Mouse (Mus musculus) midbrain, embryonic 16.5 days (tissue): ENCODE results near the gene Fgfr2. TPM values are rescaled to one million over a fixed set of nuclear protein-coding genes. Genes with fewer than 3 reads are reported as not detected.
A peak's percentile ranks its signal among the peaks of the same experiment; 100 is the strongest.

ENCODE experiments used
- ATAC-seq: fragments of 200-750 bp; cut with Nextera tagmentation; 2 replicates; pipeline ENCODE4 v1.8.0; 2017; ENCODE audit warnings: moderate TSS enrichment
- H3K27ac ChIP-seq: fragments of 300-500 bp; sonication (generic); 2 replicates; pipeline ENCODE4 v1.5.1; 2014; ENCODE audit warnings: mild to moderate bottlenecking, low read length, mixed read lengths
- H3K27me3 ChIP-seq: fragments of 300-500 bp; sonication (generic); 2 replicates; pipeline ENCODE4 v1.6.1; 2014; ENCODE audit warnings: low read depth, low read length, mixed read lengths; ENCODE audit not compliant: control insufficient read depth, insufficient read depth
- H3K36me3 ChIP-seq: fragments of 300-500 bp; sonication (generic); 2 replicates; pipeline ENCODE4 v1.6.1; 2014; ENCODE audit warnings: mild to moderate bottlenecking, low read length, moderate library complexity, mixed read lengths; ENCODE audit not compliant: control insufficient read depth, insufficient read depth
- H3K4me1 ChIP-seq: fragments of 300-500 bp; sonication (generic); 2 replicates; pipeline ENCODE4 v1.6.1; 2014; ENCODE audit warnings: mild to moderate bottlenecking, low read length, mixed read lengths; ENCODE audit not compliant: control insufficient read depth, insufficient read depth
- H3K4me2 ChIP-seq: fragments of 300-500 bp; sonication (generic); 2 replicates; pipeline ENCODE4 v1.6.1; 2014; ENCODE audit warnings: mild to moderate bottlenecking, low read length, mixed read lengths
- H3K4me3 ChIP-seq: fragments of 300-500 bp; sonication (generic); 2 replicates; pipeline ENCODE4 v1.5.1; 2014; ENCODE audit warnings: low read depth, mild to moderate bottlenecking, low read length, moderate library complexity, mixed read lengths
- H3K9ac ChIP-seq: fragments of 300-500 bp; sonication (generic); 2 replicates; pipeline ENCODE4 v1.6.1; 2014; ENCODE audit warnings: low read depth, low read length, mixed read lengths
- H3K9me3 ChIP-seq: fragments of 300-500 bp; sonication (generic); replicated peaks from 2 replicates; pipeline ENCODE4 v1.6.1; 2014; ENCODE audit warnings: mild to moderate bottlenecking, low read length, mixed read lengths; ENCODE audit not compliant: control insufficient read depth, poor library complexity, severe bottlenecking
- WGBS: fragments of 180-500 bp; shearing (Covaris S2); extraction: QIAGEN DNeasy Blood & Tissue Kit; methylation state at CpG from one replicate; pipeline ENCODE4 v1.1.7; 2014; 5-methylcytosine and 5-hydroxymethylcytosine counted together
- polyA plus RNA-seq: library from polyadenylated mRNA; unstranded; fragments of >200 nt; fragmentation: Nextera tagmentation; extraction: Ambion mirVana; gene quantifications from 2 replicates; pipeline ENCODE4 v1.2.1, GENCODE M21; 2015

Gene Fgfr2
- polyA plus RNA-seq, 1 experiment from 2014 or later = 23.8 TPM

DNA sequence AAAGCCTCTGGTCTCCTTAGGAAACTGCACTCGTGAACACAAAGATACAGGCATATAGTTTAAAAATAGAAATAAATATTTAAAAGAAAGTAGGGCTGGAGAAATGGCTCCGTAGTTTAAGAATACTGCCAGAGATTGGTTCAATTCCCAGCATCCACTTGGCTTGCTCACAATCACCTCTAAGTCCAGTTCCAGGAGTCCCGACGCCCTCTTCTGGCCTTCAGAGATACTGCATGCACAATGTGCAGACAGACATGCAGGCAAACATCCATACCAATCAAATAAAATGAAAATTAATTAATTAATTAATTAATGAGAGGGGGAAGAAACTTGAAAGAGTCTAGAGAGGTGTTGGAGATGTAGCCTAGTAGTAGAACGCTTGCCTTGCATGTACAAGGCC is 2856.1 kb downstream of the Fgfr2 start:
- Histone ChIP-seq H3K4me2 (no peak overlapping the region), H3K4me3 (no peak overlapping the region)

DNA sequence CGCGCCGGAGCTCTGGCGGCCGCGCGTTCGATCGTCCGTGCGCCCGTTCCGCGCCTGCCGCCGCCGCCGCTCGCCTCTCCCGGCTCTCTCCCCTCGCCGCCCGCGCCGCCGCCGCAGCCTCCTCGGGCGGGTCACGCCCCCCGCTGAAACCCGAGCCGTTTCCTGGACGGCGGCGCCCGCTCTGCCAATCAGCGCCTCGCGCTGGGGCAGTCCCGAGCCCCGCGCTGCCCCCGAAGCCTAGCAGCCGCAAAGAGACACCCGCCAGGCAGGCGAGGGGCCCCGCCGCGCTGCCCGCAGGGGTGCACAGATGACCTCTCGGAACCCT is 2857.0 kb downstream of the Fgfr2 start:
- H3K9me3 ChIP-seq = no peaks in the 10 kb centered on the region; the same call in 1 of the 2 replicates
- H3K4me3 ChIP-seq = peak overlapping the region; percentile 64
- H3K27me3 ChIP-seq = peaks cover 3% of the 10 kb centered on the region; the same call in 1 of the 2 replicates
- H3K36me3 ChIP-seq = no peaks in the 10 kb centered on the region
- peak; percentile 23; the same call in 1 of the 2 replicates for ATAC-seq
- H3K4me1 ChIP-seq = peaks cover 44% of the 10 kb centered on the region
- H3K27ac ChIP-seq = peak overlapping the region; percentile 77
- H3K9ac ChIP-seq = peak overlapping the region; percentile 76
- WGBS = under 1% methylated on average over 30 of the region's 52 CpGs
- peak overlapping the region; percentile 97 for H3K4me2 ChIP-seq

More for the DNA sequence above, 2856.1 kb downstream of the Fgfr2 start:
- Histone ChIP-seq H3K9me3 (no peaks in the 10 kb centered on the region; the same call in 1 of the 2 replicates), H3K36me3 (no peaks in the 10 kb centered on the region), H3K27ac (no peak overlapping the region), H3K4me1 (peaks cover 34% of the 10 kb centered on the region), H3K27me3 (peaks cover 5% of the 10 kb centered on the region; the same call in 1 of the 2 replicates), H3K9ac (no peak overlapping the region)
- no peak for ATAC-seq
- WGBS = 34% methylated on average over 5 of the region's 5 CpGs

DNA sequence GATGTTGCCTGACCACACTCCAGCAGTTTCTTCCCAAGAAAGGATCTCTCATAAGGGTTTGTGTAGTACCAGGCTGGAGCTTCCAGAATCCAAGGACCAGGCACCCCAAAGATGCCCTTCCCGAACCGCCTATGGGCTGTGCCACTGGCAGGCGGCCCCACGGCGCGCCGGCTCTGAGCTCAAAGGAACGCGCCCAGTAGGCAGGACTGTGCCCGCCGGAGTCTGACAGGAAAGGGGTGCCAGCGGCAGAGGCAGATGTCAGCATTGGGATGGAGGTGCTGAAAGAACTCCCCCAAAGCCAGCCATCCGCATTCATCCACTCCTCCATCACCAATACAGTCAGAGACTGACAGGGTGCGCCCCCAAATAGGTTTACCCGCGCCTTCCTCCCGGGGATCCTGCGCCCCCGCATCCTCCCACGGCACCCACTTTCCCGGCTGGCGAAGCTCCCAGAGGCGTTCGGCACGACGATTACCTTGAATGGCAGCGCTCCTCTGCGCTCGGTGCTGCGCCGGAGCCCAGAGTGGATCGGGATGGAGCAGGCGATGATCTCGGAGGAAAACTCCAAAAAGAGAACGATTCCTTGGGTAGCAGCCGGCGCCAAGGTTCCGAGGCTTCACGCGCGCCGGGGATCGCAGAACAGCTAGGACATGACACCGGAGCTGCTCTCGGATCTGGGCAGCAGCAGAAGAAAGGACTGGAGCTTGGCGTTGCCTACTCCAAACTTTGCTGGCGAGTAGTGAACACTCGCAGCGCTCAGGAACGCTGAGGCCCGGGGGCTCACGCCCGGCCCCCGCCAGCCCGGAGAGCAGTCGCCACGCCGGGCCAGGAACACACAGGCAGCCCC is 2857.6 kb downstream of the Fgfr2 start:
- H3K36me3 ChIP-seq = no peaks in the 10 kb centered on the region
- peaks cover 46% of the 10 kb centered on the region for H3K4me1 ChIP-seq
- peak overlapping the region; percentile 97 for H3K4me2 ChIP-seq
- H3K9me3 ChIP-seq = no peaks in the 10 kb centered on the region; the same call in 1 of the 2 replicates
- ATAC-seq = peak; percentile 7; the same call in 1 of the 2 replicates
- peak overlapping the region; percentile 77 for H3K27ac ChIP-seq
- peaks cover 3% of the 10 kb centered on the region; the same call in 1 of the 2 replicates for H3K27me3 ChIP-seq
- peak overlapping the region; percentile 76 for H3K9ac ChIP-seq
- under 1% methylated on average over 54 of the region's 58 CpGs for WGBS
- H3K4me3 ChIP-seq = peak overlapping the region; percentile 64

DNA sequence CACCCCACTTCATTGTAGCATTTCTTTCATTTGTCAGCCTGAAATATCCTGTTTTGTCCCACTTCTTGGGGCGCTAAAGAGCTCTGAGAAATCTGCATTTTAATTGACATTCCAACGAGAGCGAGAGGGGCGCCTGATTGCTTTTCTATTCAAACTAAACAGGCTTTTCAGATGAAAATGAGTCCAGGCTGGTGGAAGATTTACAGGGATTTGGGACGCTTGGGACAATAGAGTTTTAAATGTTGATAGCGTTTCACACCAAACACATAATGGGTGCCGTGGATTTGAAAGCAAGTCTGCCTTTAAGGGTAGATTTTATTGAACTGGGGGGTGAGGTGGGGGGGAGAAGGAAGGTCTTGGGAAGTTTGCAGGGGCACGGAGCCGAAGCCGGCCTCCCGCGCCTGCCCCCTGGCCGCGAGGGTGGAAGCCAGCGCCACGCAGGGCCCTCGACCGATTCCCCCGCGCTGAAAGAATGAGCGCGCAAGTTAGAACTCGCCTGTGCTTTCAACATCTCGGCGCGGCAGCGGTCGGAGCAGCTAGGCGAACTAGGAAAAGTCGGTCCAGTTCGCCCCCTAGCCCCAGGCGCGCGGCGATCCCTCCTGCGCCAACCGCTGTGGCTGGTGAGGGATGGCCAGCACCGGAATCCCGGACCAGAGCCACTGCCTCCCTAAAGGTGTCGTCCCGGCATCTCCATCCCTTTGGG is 2858.4 kb downstream of the Fgfr2 start:
- peak overlapping the region; percentile 76 for H3K9ac ChIP-seq
- peak; percentile 16; the same call in 1 of the 2 replicates for ATAC-seq
- no peaks in the 10 kb centered on the region; the same call in 1 of the 2 replicates for H3K9me3 ChIP-seq
- under 1% methylated on average over 41 of the region's 41 CpGs for WGBS
- peak overlapping the region; percentile 77 for H3K27ac ChIP-seq
- H3K36me3 ChIP-seq = no peaks in the 10 kb centered on the region
- peak overlapping the region; percentile 64 for H3K4me3 ChIP-seq
- H3K27me3 ChIP-seq = no peaks in the 10 kb centered on the region; the same call in 1 of the 2 replicates
- H3K4me1 ChIP-seq = peaks cover 53% of the 10 kb centered on the region
- peak overlapping the region; percentile 97 for H3K4me2 ChIP-seq

DNA sequence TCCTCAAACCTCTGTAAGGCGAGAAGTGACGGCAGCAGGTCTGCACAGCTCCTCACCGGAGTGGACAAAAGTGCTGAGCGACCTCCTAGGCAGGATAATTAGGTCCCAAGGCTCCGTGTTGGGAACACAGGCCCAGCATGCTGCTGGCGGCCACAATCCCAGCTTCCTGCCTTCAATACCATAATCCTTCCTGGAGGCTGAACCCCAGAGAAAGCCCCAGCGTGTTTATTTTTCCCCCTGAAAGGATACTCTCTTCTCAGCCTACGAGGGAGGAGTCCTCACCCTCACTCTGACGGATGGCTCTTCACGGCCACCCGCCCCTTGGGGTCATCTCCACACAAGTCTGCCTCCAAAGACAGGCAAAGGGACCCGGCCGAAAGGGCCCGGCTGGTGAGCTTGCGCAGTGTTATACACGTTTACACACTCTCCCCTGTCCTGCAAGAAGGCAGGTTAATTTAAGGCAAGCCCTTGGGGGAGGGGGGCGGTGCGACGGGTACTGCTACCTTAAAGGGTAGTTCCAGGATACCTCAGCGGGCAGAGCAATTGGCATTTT is 2859.3 kb downstream of the Fgfr2 start:
- H3K9me3 ChIP-seq = no peaks in the 10 kb centered on the region; the same call in 1 of the 2 replicates

DNA sequence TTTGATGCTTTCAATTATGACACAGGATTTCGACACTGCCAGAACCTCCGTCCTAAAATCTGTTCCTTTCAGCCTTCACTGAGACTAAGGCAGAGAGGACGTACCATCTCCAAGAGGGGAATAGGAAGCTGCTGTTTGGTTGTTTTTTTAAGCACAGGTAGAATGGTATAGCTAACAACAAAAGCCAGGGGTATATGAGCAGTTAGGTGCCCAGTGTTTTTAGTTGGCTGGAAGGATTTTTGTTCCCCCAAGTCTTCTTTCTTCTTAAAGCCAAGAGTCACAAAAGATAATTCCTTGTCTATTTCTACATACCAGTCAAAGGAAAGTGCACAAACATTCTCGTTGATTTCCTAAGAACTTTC is 2859.9 kb downstream of the Fgfr2 start:
- no peaks in the 10 kb centered on the region; the same call in 1 of the 2 replicates for H3K27me3 ChIP-seq
- H3K4me2 ChIP-seq = peak overlapping the region; percentile 97
- H3K9me3 ChIP-seq = no peaks in the 10 kb centered on the region; the same call in 1 of the 2 replicates
- H3K4me1 ChIP-seq = peaks cover 62% of the 10 kb centered on the region
- 15% methylated on average over 4 of the region's 4 CpGs for WGBS
- H3K9ac ChIP-seq = 0 out of 2 replicates have a peak overlapping the region, but pooled peaks have one; percentile 76
- H3K4me3 ChIP-seq = peak overlapping the region; percentile 64
- ATAC-seq = no peak
- H3K36me3 ChIP-seq = no peaks in the 10 kb centered on the region
- H3K27ac ChIP-seq = no peak overlapping the region; the same call in 1 of the 2 replicates

More for the DNA sequence above, 2859.3 kb downstream of the Fgfr2 start:
- Histone ChIP-seq H3K4me2 (peak overlapping the region; percentile 97), H3K4me3 (peak overlapping the region; percentile 64), H3K9ac (peak overlapping the region; percentile 76), H3K27ac (peak overlapping the region; percentile 56; the same call in 1 of the 2 replicates), H3K27me3 (no peaks in the 10 kb centered on the region; the same call in 1 of the 2 replicates), H3K36me3 (no peaks in the 10 kb centered on the region), H3K4me1 (peaks cover 57% of the 10 kb centered on the region)
- no peak for ATAC-seq
- 3% methylated on average over 20 of the region's 20 CpGs for WGBS

- Histone ChIP-seq H3K4me3 (peak overlapping the region; percentile 64), H3K27ac (0 out of 2 replicates have a peak overlapping the region, but pooled peaks have one; percentile 37), H3K4me2 (peak overlapping the region; percentile 97), H3K4me1 (peaks cover 64% of the 10 kb centered on the region), H3K9ac (0 out of 2 replicates have a peak overlapping the region, but pooled peaks have one; percentile 30), H3K36me3 (no peaks in the 10 kb centered on the region), H3K27me3 (no peaks in the 10 kb centered on the region; the same call in 1 of the 2 replicates), H3K9me3 (no peaks in the 10 kb centered on the region; the same call in 1 of the 2 replicates)
- 7% methylated on average over 17 of the region's 17 CpGs for WGBS
- ATAC-seq = no peak
These were observed 2860.5 kb downstream of the Fgfr2 start for GRCm38 (mm10) chr7:130262528-130263232.
